Mouse (Mus musculus) retina, postnatal 7 days (tissue): ENCODE measurements at regions not wholly inside any gene's neighbourhood (a gene's known extent, or its start where the extent isn't known, plus 50 kb on each side); places are given as distances from the start of the nearest gene placed in this dataset.

ENCODE experiments used
- DNase-seq: peaks from one replicate; pipeline ENCODE4 v3.0.0-alpha.2; 2012; ENCODE audit warnings: low read depth, low spot score

GRCm38 (mm10) chr13:40480830-40481229 is 119.6 kb upstream of the Ofcc1 start:
- no peak for DNase-seq

GRCm38 (mm10) chr13:40472683-40473082 is 111.4 kb upstream of the Ofcc1 start:
- DNase-seq: no peak

- no peak for DNase-seq
These were observed 107.9 kb upstream of the Ofcc1 start for GRCm38 (mm10) chr13:40469162-40469561.

- no peak for DNase-seq
These were observed 92.1 kb upstream of the Ofcc1 start for GRCm38 (mm10) chr13:40453360-40453759.

GRCm38 (mm10) chr13:40429831-40430230 is 68.6 kb upstream of the Ofcc1 start:
- no peak for DNase-seq

GRCm38 (mm10) chr13:40423051-40423450 is 61.8 kb upstream of the Ofcc1 start:
- no peak for DNase-seq

- DNase-seq: no peak
These were observed 56.6 kb upstream of the Ofcc1 start for GRCm38 (mm10) chr13:40417856-40418255.

- DNase-seq: no peak
These were observed 51.8 kb upstream of the Ofcc1 start for GRCm38 (mm10) chr13:40413074-40413473.
